Mouse (Mus musculus): ENCODE measurements at regions not wholly inside any gene's neighbourhood (a gene's known extent, or its start where the extent isn't known, plus 50 kb on each side); places are given as distances from the start of the nearest gene placed in this dataset.

- TF ChIP-seq CTCF (IDR thresholded peaks at IDR 0.05; ENCODE audit: low read depth, low read length) = no peak
- TF ChIP-seq POLR2A (IDR thresholded peaks at IDR 0.05; ENCODE audit: insufficient read depth, low read length) = no peak
Measured at GRCm38 (mm10) chr10:6296621-6297020, 374.4 kb upstream of the Rgs17 start.
